Mouse (Mus musculus): ENCODE results near the gene Map3k10. TPM values are rescaled to one million over a fixed set of nuclear protein-coding genes. Genes with fewer than 3 reads are reported as not detected.
"Not testable (repeated sequence)": the region's sequence is repeated elsewhere in the genome, so short reads cannot be mapped to it uniquely, and the experiment has no call there.

The Map3k10 gene
- polyA plus RNA-seq, 1 experiment from 2014 or later: 8.0 TPM

DNA sequence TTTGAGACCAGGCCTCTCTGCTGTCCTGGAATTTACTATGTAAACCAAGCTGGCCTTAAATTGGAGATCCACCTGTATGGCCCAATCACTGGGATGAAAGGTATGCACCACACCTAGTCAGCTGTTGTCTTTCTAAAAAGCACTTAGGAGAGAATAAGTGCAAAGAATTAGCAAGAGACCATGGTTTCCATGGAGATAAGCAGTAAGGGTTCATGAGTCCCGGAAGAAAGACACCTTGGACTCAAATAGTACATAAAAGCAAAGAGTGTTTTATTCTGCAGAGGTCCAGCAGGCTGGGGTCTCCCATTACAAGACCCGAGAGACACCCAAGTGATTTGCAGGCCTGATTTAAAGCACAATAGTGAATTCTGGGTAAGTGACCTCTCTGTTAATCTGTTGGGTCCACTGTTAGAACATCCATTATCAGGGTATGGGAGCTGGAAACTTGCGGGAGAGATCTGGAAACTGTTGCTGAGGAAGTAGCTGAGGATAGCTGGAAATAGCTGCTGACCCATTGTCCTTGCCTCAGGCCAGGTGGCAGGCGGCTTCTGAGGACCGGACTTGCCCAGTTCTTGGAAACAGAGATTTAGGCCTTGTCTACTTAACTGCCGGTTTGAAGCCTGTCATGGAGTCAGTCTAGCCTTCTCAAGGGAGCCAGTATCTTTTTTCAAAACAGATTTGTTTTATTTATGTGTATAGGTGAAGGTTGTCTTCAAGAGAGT, 27.0 kb downstream of the Map3k10 start:
- Histone ChIP-seq H3K9ac (ENCODE audit: low read depth, low read length) (no peak overlapping the region), H3K27ac (replicated peaks; ENCODE audit: low read depth, low read length) (no peak overlapping the region), H3K36me3 (ENCODE audit: control insufficient read depth, insufficient read depth, low read length) (no peaks in the 10 kb centered on the region), H3K4me3 (ENCODE audit: low read depth, low read length) (no peak overlapping the region), H3K4me2 (ENCODE audit: low read depth, low read length) (no peak overlapping the region), H3K27me3 (replicated peaks; ENCODE audit: control insufficient read depth, insufficient read depth, low read length) (peaks cover 3% of the 10 kb centered on the region), H3K4me1 (ENCODE audit: control insufficient read depth, insufficient read depth, low read length) (no peaks in the 10 kb centered on the region), H3K9me3 (ENCODE audit: control insufficient read depth, low read length) (no peaks in the 10 kb centered on the region)
- no peak for DNase-seq (ENCODE audit: low spot score)
- ATAC-seq (ENCODE audit: low read depth): no peak
- WGBS: 80% methylated on average over 6 of the region's 6 CpGs

DNA sequence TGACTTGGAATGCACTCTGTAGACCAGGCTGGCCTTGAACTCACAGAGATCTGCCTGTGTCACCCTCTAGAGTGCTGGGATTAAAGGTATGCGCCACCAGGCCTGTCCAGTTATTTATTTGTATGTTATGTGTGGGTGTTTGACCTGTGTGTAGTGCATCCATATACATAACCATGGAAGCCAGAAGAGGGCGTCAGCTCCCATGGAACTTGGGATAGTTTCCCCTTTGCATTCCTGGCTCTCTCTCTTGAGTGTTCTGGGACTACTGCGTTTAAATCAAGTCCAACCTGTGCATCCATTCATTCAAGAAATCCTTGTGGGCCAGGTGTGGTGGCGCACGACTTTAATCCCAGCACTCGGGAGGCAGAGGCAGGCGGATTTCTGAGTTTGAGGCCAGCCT, 27.9 kb downstream of the Map3k10 start:
- ATAC-seq (ENCODE audit: low read depth): no peak
- 87% methylated on average over 7 of the region's 7 CpGs for WGBS

DNA sequence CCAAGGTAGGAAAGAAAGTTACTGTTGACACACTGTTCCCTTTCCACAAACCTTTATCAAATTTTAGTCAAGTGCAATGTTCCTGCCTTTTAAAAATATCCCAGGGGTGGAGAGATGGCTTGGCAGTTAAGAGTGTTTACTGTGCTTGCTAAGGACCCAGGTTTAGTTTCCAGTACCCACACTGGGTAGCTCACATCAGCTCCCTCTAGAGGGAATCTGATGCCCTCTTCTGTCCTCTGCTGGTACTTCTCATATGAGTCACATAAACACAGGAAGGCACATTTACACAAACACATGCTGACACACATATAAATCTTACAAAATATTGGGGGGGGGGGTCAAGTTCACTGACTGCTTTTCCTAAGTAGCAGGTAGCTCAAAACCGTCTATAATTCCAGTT, 29.9 kb downstream of the Map3k10 start:
- ATAC-seq (ENCODE audit: low read depth): no peak

More for the DNA sequence above, 27.9 kb downstream of the Map3k10 start:
- Histone ChIP-seq H3K9ac (ENCODE audit: low read depth, low read length) (no peak overlapping the region), H3K36me3 (ENCODE audit: control insufficient read depth, insufficient read depth, low read length) (no peaks in the 10 kb centered on the region), H3K9me3 (ENCODE audit: control insufficient read depth, low read length) (no peaks in the 10 kb centered on the region), H3K4me2 (ENCODE audit: low read depth, low read length) (no peak overlapping the region), H3K27ac (replicated peaks; ENCODE audit: low read depth, low read length) (no peak overlapping the region), H3K4me1 (ENCODE audit: control insufficient read depth, insufficient read depth, low read length) (no peaks in the 10 kb centered on the region), H3K27me3 (replicated peaks; ENCODE audit: control insufficient read depth, insufficient read depth, low read length) (no peaks in the 10 kb centered on the region), H3K4me3 (ENCODE audit: low read depth, low read length) (no peak overlapping the region)
- DNase-seq (ENCODE audit: low spot score): no peak

DNA sequence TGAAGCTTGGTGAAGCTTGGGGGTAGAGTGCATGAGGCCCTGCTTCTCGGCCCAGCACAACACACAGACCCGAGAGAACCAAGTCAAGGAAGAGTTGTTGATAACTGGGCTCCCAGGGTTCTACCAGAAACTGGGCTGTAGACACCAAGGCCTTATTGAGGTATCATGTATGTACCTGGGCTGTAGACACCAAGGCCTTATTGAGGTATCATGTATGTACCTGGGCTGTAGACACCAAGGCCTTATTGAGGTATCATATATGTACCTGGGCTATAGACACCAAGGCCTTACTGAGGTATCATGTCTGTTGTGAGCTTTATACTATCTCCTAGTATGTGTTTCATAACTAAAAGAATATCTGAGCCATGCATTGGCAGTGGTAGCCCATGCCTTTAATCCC, 39.3 kb downstream of the Map3k10 start:
- not testable (repeated sequence) for H3K4me1 ChIP-seq (ENCODE audit: control insufficient read depth, insufficient read depth, low read length); H3K27me3 ChIP-seq (replicated peaks; ENCODE audit: control insufficient read depth, insufficient read depth, low read length); H3K9me3 ChIP-seq (ENCODE audit: control insufficient read depth, low read length); H3K27ac ChIP-seq (replicated peaks; ENCODE audit: low read depth, low read length); DNase-seq (ENCODE audit: low spot score); ATAC-seq (ENCODE audit: low read depth); H3K4me2 ChIP-seq (ENCODE audit: low read depth, low read length); H3K9ac ChIP-seq (ENCODE audit: low read depth, low read length); H3K4me3 ChIP-seq (ENCODE audit: low read depth, low read length)
- peaks cover 75% of the 10 kb centered on the region for H3K36me3 ChIP-seq (ENCODE audit: control insufficient read depth, insufficient read depth, low read length)
- 90% methylated on average over 2 of the region's 2 CpGs for WGBS

More for the DNA sequence above, 29.9 kb downstream of the Map3k10 start:
- Histone ChIP-seq H3K9ac (ENCODE audit: low read depth, low read length) (no peak overlapping the region), H3K36me3 (ENCODE audit: control insufficient read depth, insufficient read depth, low read length) (peaks cover 6% of the 10 kb centered on the region; the same call in 1 of the 2 replicates), H3K27me3 (replicated peaks; ENCODE audit: control insufficient read depth, insufficient read depth, low read length) (no peaks in the 10 kb centered on the region), H3K9me3 (ENCODE audit: control insufficient read depth, low read length) (no peaks in the 10 kb centered on the region), H3K4me1 (ENCODE audit: control insufficient read depth, insufficient read depth, low read length) (no peaks in the 10 kb centered on the region), H3K4me3 (ENCODE audit: low read depth, low read length) (no peak overlapping the region), H3K27ac (replicated peaks; ENCODE audit: low read depth, low read length) (no peak overlapping the region), H3K4me2 (ENCODE audit: low read depth, low read length) (no peak overlapping the region)
- WGBS: 58% methylated on average over 1 of the region's 1 CpGs
- DNase-seq (ENCODE audit: low spot score): no peak

GRCm38 (mm10) chr7:27634691-27635090, 39.7 kb downstream of the Map3k10 start:
- Histone ChIP-seq H3K9me3 (ENCODE audit: control insufficient read depth, low read length) (no peaks in the 10 kb centered on the region), H3K36me3 (ENCODE audit: control insufficient read depth, insufficient read depth, low read length) (peaks cover 74% of the 10 kb centered on the region), H3K4me2 (ENCODE audit: low read depth, low read length) (no peak overlapping the region), H3K27me3 (replicated peaks; ENCODE audit: control insufficient read depth, insufficient read depth, low read length) (no peaks in the 10 kb centered on the region), H3K4me3 (ENCODE audit: low read depth, low read length) (no peak overlapping the region), H3K9ac (ENCODE audit: low read depth, low read length) (no peak overlapping the region), H3K4me1 (ENCODE audit: control insufficient read depth, insufficient read depth, low read length) (no peaks in the 10 kb centered on the region), H3K27ac (replicated peaks; ENCODE audit: low read depth, low read length) (no peak overlapping the region)
- WGBS: 96% methylated on average over 6 of the region's 6 CpGs
- DNase-seq (ENCODE audit: low spot score): no peak
- no peak for ATAC-seq (ENCODE audit: low read depth)

DNA sequence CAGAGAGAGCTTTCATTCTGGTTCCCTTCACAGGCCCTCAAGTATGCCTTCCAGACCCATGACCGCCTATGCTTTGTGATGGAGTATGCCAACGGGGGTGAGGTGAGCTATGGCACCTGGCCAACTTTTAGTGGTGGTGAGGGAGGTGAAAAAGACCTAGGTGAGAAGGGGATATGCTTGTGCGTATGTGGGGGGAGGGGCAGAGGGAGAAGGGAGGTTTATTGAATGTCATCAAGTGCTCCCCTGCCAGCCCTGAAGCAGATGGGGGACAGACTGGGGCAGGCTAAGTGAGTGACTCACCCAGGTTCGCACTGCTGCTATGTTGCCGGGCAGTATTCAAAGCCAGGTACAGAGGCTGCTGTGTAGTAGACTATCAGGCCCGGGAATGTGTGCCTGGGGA, 41.2 kb downstream of the Map3k10 start:
- ATAC-seq (ENCODE audit: low read depth) (no peak), DNase-seq (ENCODE audit: low spot score) (no peak)
- H3K27ac ChIP-seq (replicated peaks; ENCODE audit: low read depth, low read length): no peak overlapping the region
- no peaks in the 10 kb centered on the region for H3K27me3 ChIP-seq (replicated peaks; ENCODE audit: control insufficient read depth, insufficient read depth, low read length)
- no peaks in the 10 kb centered on the region for H3K9me3 ChIP-seq (ENCODE audit: control insufficient read depth, low read length)
- no peak overlapping the region for H3K9ac ChIP-seq (ENCODE audit: low read depth, low read length)
- no peaks in the 10 kb centered on the region for H3K4me1 ChIP-seq (ENCODE audit: control insufficient read depth, insufficient read depth, low read length)
- H3K4me3 ChIP-seq (ENCODE audit: low read depth, low read length): no peak overlapping the region
- H3K36me3 ChIP-seq (ENCODE audit: control insufficient read depth, insufficient read depth, low read length): peaks cover 85% of the 10 kb centered on the region
- H3K4me2 ChIP-seq (ENCODE audit: low read depth, low read length): no peak overlapping the region
- WGBS: 91% methylated on average over 6 of the region's 6 CpGs

DNA sequence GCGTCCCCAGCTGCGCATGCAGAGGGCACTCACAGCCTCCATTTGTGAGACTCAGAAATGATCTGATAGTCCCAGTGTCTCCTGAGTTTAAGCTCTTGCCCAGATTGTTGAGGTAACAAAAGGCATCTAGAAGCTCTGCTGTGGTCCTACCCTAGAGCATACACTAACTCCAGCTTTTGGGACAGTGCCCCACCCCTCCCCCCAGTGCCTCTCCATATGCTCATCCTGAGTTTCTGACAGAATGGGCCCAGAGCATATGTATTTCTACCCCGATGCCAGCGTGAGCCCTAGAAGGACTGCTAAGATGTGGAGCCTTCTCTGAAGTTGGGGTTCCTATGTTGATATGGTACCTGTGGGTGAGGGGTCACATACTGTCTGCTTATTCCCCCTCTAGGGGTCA, 43.0 kb downstream of the Map3k10 start:
- H3K9me3 ChIP-seq (ENCODE audit: control insufficient read depth, low read length): no peaks in the 10 kb centered on the region
- no peak overlapping the region for H3K4me2 ChIP-seq (ENCODE audit: low read depth, low read length)
- peaks cover 87% of the 10 kb centered on the region for H3K36me3 ChIP-seq (ENCODE audit: control insufficient read depth, insufficient read depth, low read length)
- no peaks in the 10 kb centered on the region for H3K4me1 ChIP-seq (ENCODE audit: control insufficient read depth, insufficient read depth, low read length)
- H3K4me3 ChIP-seq (ENCODE audit: low read depth, low read length): no peak overlapping the region
- DNase-seq (ENCODE audit: low spot score): no peak
- no peak for ATAC-seq (ENCODE audit: low read depth)
- no peaks in the 10 kb centered on the region for H3K27me3 ChIP-seq (replicated peaks; ENCODE audit: control insufficient read depth, insufficient read depth, low read length)
- WGBS: 92% methylated on average over 4 of the region's 4 CpGs
- no peak overlapping the region for H3K9ac ChIP-seq (ENCODE audit: low read depth, low read length)
- no peak overlapping the region for H3K27ac ChIP-seq (replicated peaks; ENCODE audit: low read depth, low read length)

GRCm38 (mm10) chr7:27628816-27629215, 45.6 kb downstream of the Map3k10 start:
- not testable (repeated sequence) for DNase-seq (ENCODE audit: low spot score); H3K4me2 ChIP-seq (ENCODE audit: low read depth, low read length); H3K4me1 ChIP-seq (ENCODE audit: control insufficient read depth, insufficient read depth, low read length); H3K27ac ChIP-seq (replicated peaks; ENCODE audit: low read depth, low read length); H3K9ac ChIP-seq (ENCODE audit: low read depth, low read length); H3K27me3 ChIP-seq (replicated peaks; ENCODE audit: control insufficient read depth, insufficient read depth, low read length); H3K4me3 ChIP-seq (ENCODE audit: low read depth, low read length); H3K9me3 ChIP-seq (ENCODE audit: control insufficient read depth, low read length); ATAC-seq (ENCODE audit: low read depth)
- 96% methylated on average over 7 of the region's 7 CpGs for WGBS
- H3K36me3 ChIP-seq (ENCODE audit: control insufficient read depth, insufficient read depth, low read length): peaks cover 90% of the 10 kb centered on the region

GRCm38 (mm10) chr7:27628190-27628589, 46.2 kb downstream of the Map3k10 start:
- Histone ChIP-seq H3K4me1 (ENCODE audit: control insufficient read depth, insufficient read depth, low read length) (no peaks in the 10 kb centered on the region), H3K9me3 (ENCODE audit: control insufficient read depth, low read length) (no peaks in the 10 kb centered on the region), H3K4me3 (ENCODE audit: low read depth, low read length) (no peak overlapping the region), H3K27me3 (replicated peaks; ENCODE audit: control insufficient read depth, insufficient read depth, low read length) (no peaks in the 10 kb centered on the region), H3K36me3 (ENCODE audit: control insufficient read depth, insufficient read depth, low read length) (peaks cover 90% of the 10 kb centered on the region), H3K27ac (replicated peaks; ENCODE audit: low read depth, low read length) (no peak overlapping the region), H3K4me2 (ENCODE audit: low read depth, low read length) (no peak overlapping the region), H3K9ac (ENCODE audit: low read depth, low read length) (no peak overlapping the region)
- 96% methylated on average over 6 of the region's 6 CpGs for WGBS
- no peak for DNase-seq (ENCODE audit: low spot score)
- no peak for ATAC-seq (ENCODE audit: low read depth)
